Mouse (Mus musculus): Measurements from ENCODE around the gene Ace. TPM values are rescaled to one million over a fixed set of nuclear protein-coding genes. Genes with fewer than 3 reads are reported as not detected.
A peak's percentile ranks its signal among the peaks of the same experiment; 100 is the strongest.
"Not testable (repeated sequence)": the region's sequence is repeated elsewhere in the genome, so short reads cannot be mapped to it uniquely, and the experiment has no call there.

Gene Ace
- polyA plus RNA-seq, 1 experiment from 2014 or later, result 3.6 TPM

DNA sequence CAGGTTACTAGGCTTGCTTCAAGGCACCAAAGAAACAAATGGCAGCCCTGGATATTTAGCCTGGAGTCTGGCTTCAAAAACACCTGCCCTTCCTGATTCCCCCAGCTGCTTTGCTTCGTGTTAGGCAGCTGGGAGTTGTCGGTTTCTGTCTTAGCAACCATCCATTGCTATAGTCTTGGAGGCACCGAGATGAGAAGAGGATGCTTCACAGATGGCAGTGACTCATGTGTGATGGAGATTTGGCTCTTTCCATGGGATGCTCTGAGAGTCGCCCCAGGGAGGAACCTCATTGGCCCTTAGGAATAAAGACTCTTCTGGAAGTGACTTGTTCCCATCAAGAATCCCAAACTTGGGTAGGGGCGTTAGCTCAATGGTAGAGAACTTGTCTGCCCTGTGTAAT lies 48.7 kb downstream of the Ace start:
- Histone ChIP-seq H3K9me3 (ENCODE audit: control insufficient read depth, low read length) (no peaks in the 10 kb centered on the region), H3K36me3 (ENCODE audit: control insufficient read depth, insufficient read depth, low read length) (no peaks in the 10 kb centered on the region), H3K27me3 (ENCODE audit: control insufficient read depth, insufficient read depth, low read length) (no peaks in the 10 kb centered on the region), H3K4me3 (replicated peaks; ENCODE audit: low read depth, low read length) (no peak overlapping the region), H3K9ac (replicated peaks; ENCODE audit: low read length) (no peak overlapping the region), H3K27ac (replicated peaks; ENCODE audit: low read depth, low read length) (no peak overlapping the region), H3K4me2 (ENCODE audit: low read length) (no peak overlapping the region), H3K4me1 (ENCODE audit: control insufficient read depth, insufficient read depth, low read length) (0 out of 2 replicates have a peak, but pooled peaks cover 6% of the 10 kb centered on the region)
- ATAC-seq (ENCODE audit: low FRiP score, low TSS enrichment), result no peak
- DNase-seq, result no peak
- 83% methylated on average over 5 of the region's 5 CpGs for WGBS

- peak; percentile 82 for DNase-seq
- peak overlapping the region; percentile 66 for H3K27ac ChIP-seq (replicated peaks; ENCODE audit: low read depth, low read length)
- peak overlapping the region; percentile 76 for H3K4me2 ChIP-seq (ENCODE audit: low read length)
- whole genome bisulfite sequencing, result under 1% methylated on average over 50 of the region's 50 CpGs
- no peak for ATAC-seq (ENCODE audit: low FRiP score, low TSS enrichment)
- H3K4me3 ChIP-seq (replicated peaks; ENCODE audit: low read depth, low read length), result peak overlapping the region; percentile 44
- H3K36me3 ChIP-seq (ENCODE audit: control insufficient read depth, insufficient read depth, low read length), result no peaks in the 10 kb centered on the region
- peak overlapping the region; percentile 64 for H3K9ac ChIP-seq (replicated peaks; ENCODE audit: low read length)
- no peaks in the 10 kb centered on the region for H3K9me3 ChIP-seq (ENCODE audit: control insufficient read depth, low read length)
- 0 out of 2 replicates have a peak, but pooled peaks cover 3% of the 10 kb centered on the region for H3K4me1 ChIP-seq (ENCODE audit: control insufficient read depth, insufficient read depth, low read length)
- no peaks in the 10 kb centered on the region for H3K27me3 ChIP-seq (ENCODE audit: control insufficient read depth, insufficient read depth, low read length)
These were observed 52.5 kb downstream of the Ace start for GRCm38 (mm10) chr11:106020051-106020763.

DNA sequence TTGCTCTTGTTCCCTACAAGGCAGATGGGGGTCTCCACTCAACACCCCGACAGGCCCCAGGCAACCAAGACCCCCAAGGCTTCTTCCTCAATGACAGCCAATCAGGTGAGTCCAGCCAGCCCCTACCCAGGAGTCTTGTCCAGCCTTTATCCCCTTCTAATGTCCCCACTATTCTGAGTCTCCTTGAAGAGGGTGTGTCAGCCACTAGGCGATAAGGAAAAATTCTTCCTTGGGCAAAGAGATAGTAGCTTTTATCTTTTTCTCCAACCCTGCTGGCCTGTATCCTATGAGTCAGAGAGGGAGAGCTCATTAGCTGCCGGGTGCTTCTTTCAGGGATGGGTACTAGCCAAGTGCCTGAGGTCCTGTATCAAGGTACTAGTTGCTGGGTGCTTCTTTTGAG lies 58.0 kb downstream of the Ace start:
- WGBS, result 91% methylated on average over 3 of the region's 3 CpGs
- ATAC-seq (ENCODE audit: low FRiP score, low TSS enrichment) (no peak), DNase-seq (no peak)
- Histone ChIP-seq H3K36me3 (ENCODE audit: control insufficient read depth, insufficient read depth, low read length) (no peaks in the 10 kb centered on the region), H3K9ac (replicated peaks; ENCODE audit: low read length) (no peak overlapping the region), H3K4me2 (ENCODE audit: low read length) (no peak overlapping the region), H3K9me3 (ENCODE audit: control insufficient read depth, low read length) (no peaks in the 10 kb centered on the region), H3K27me3 (ENCODE audit: control insufficient read depth, insufficient read depth, low read length) (no peaks in the 10 kb centered on the region), H3K27ac (replicated peaks; ENCODE audit: low read depth, low read length) (no peak overlapping the region), H3K4me3 (replicated peaks; ENCODE audit: low read depth, low read length) (no peak overlapping the region), H3K4me1 (ENCODE audit: control insufficient read depth, insufficient read depth, low read length) (no peaks in the 10 kb centered on the region)

GRCm38 (mm10) chr11:106026465-106027151 lies 58.9 kb downstream of the Ace start:
- ATAC-seq (ENCODE audit: low FRiP score, low TSS enrichment), result no peak
- no peaks in the 10 kb centered on the region for H3K27me3 ChIP-seq (ENCODE audit: control insufficient read depth, insufficient read depth, low read length)
- H3K4me2 ChIP-seq (ENCODE audit: low read length), result no peak overlapping the region
- DNase-seq, result peak; percentile 68
- no peaks in the 10 kb centered on the region for H3K4me1 ChIP-seq (ENCODE audit: control insufficient read depth, insufficient read depth, low read length)
- no peak overlapping the region for H3K4me3 ChIP-seq (replicated peaks; ENCODE audit: low read depth, low read length)
- H3K9me3 ChIP-seq (ENCODE audit: control insufficient read depth, low read length), result no peaks in the 10 kb centered on the region
- 41% methylated on average over 11 of the region's 11 CpGs for WGBS
- H3K36me3 ChIP-seq (ENCODE audit: control insufficient read depth, insufficient read depth, low read length), result no peaks in the 10 kb centered on the region
- H3K27ac ChIP-seq (replicated peaks; ENCODE audit: low read depth, low read length), result no peak overlapping the region
- no peak overlapping the region for H3K9ac ChIP-seq (replicated peaks; ENCODE audit: low read length)

DNA sequence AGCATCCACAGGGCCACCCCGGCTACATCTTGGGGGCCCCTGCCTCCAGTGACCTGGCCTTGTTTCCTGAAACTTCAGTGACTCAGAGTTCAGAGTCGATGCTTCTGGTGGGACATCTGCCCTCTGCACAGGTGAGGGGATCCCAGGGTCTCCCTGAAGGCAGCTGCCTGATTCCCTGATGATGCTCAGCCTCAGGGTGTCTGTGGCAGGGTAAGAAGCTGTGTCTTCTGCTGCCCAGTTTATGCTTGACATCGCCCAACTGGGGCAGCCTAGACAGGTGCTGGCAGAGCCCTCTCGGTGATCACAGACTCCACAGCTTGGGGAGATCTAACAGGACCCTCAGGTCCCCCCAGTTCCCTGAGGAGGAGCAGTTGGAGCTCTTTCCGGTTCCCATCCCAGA lies 59.9 kb downstream of the Ace start:
- no peak for ATAC-seq (ENCODE audit: low FRiP score, low TSS enrichment)
- Histone ChIP-seq H3K9ac (replicated peaks; ENCODE audit: low read length) (no peak overlapping the region), H3K36me3 (ENCODE audit: control insufficient read depth, insufficient read depth, low read length) (no peaks in the 10 kb centered on the region), H3K4me2 (ENCODE audit: low read length) (no peak overlapping the region), H3K4me1 (ENCODE audit: control insufficient read depth, insufficient read depth, low read length) (no peaks in the 10 kb centered on the region), H3K4me3 (replicated peaks; ENCODE audit: low read depth, low read length) (no peak overlapping the region), H3K27ac (replicated peaks; ENCODE audit: low read depth, low read length) (no peak overlapping the region), H3K27me3 (ENCODE audit: control insufficient read depth, insufficient read depth, low read length) (no peaks in the 10 kb centered on the region), H3K9me3 (ENCODE audit: control insufficient read depth, low read length) (no peaks in the 10 kb centered on the region)
- WGBS, result 93% methylated on average over 5 of the region's 5 CpGs
- no peak for DNase-seq

DNA sequence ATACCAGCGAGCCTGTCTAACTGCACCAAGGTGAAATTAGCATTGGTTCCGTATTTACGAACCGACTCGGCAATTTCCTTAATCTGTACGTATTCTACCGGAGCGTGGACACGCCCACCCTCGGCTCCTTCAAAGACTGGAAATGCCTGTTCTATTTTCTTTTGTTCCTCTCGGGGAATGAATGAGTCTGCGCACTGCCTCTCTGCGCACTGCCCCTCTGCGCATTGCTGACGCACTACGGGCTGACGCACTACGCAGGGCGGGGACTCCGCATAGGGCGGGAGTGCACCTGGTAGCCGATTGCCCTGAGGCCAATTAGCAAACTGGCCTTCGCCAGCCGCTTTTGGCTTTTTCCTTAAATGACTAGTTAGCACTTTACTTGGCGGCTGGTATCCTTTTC lies 64.3 kb downstream of the Ace start:
- not testable (repeated sequence) for H3K36me3 ChIP-seq (ENCODE audit: control insufficient read depth, insufficient read depth, low read length); H3K4me1 ChIP-seq (ENCODE audit: control insufficient read depth, insufficient read depth, low read length); H3K27me3 ChIP-seq (ENCODE audit: control insufficient read depth, insufficient read depth, low read length); H3K4me2 ChIP-seq (ENCODE audit: low read length); DNase-seq; H3K9me3 ChIP-seq (ENCODE audit: control insufficient read depth, low read length); H3K9ac ChIP-seq (replicated peaks; ENCODE audit: low read length); ATAC-seq (ENCODE audit: low FRiP score, low TSS enrichment)
- H3K4me3 ChIP-seq (replicated peaks; ENCODE audit: low read depth, low read length), result peak overlapping the region; percentile 28
- peak overlapping the region; percentile 75 for H3K27ac ChIP-seq (replicated peaks; ENCODE audit: low read depth, low read length)
- WGBS, result 48% methylated on average over 6 of the region's 25 CpGs

DNA sequence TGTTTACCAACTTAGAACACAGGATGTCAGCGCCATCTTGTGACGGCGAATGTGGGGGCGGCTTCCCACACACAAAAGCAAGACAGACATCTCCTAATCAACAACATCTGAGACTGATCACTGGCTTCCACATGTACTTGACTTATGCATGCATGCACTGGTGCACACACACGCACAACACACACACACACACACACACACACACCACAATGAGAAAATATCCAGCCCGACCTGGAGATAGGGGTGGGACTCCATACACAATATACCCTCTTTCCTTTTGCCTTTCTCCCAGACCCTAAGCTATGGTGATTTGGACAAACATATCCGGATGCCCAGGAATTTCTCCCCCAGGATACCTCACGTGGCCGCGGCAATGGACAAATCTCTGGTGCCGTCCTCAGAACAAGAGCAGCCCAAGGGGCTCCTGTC lies 65.8 kb downstream of the Ace start:
- Histone ChIP-seq H3K27ac (replicated peaks; ENCODE audit: low read depth, low read length) (peak overlapping the region; percentile 74; the same call in 1 of the 2 replicates), H3K27me3 (ENCODE audit: control insufficient read depth, insufficient read depth, low read length) (no peaks in the 10 kb centered on the region), H3K4me1 (ENCODE audit: control insufficient read depth, insufficient read depth, low read length) (peaks cover 19% of the 10 kb centered on the region; the same call in 1 of the 2 replicates), H3K4me2 (ENCODE audit: low read length) (peak overlapping the region; percentile 43), H3K9me3 (ENCODE audit: control insufficient read depth, low read length) (no peaks in the 10 kb centered on the region), H3K9ac (replicated peaks; ENCODE audit: low read length) (no peak overlapping the region; the same call in 1 of the 2 replicates), H3K36me3 (ENCODE audit: control insufficient read depth, insufficient read depth, low read length) (no peaks in the 10 kb centered on the region), H3K4me3 (replicated peaks; ENCODE audit: low read depth, low read length) (0 out of 2 replicates have a peak overlapping the region, but pooled peaks have one; percentile 15)
- ATAC-seq (ENCODE audit: low FRiP score, low TSS enrichment), result no peak
- WGBS, result 31% methylated on average over 11 of the region's 11 CpGs
- DNase-seq, result peak; percentile 47

- H3K4me2 ChIP-seq (ENCODE audit: low read length), result no peak overlapping the region
- ATAC-seq (ENCODE audit: low FRiP score, low TSS enrichment) (no peak), DNase-seq (no peak)
- no peak overlapping the region for H3K9ac ChIP-seq (replicated peaks; ENCODE audit: low read length)
- no peak overlapping the region for H3K27ac ChIP-seq (replicated peaks; ENCODE audit: low read depth, low read length)
- peaks cover 24% of the 10 kb centered on the region; the same call in 1 of the 2 replicates for H3K4me1 ChIP-seq (ENCODE audit: control insufficient read depth, insufficient read depth, low read length)
- H3K36me3 ChIP-seq (ENCODE audit: control insufficient read depth, insufficient read depth, low read length), result no peaks in the 10 kb centered on the region
- H3K27me3 ChIP-seq (ENCODE audit: control insufficient read depth, insufficient read depth, low read length), result no peaks in the 10 kb centered on the region
- no peak overlapping the region for H3K4me3 ChIP-seq (replicated peaks; ENCODE audit: low read depth, low read length)
- WGBS, result 88% methylated on average over 9 of the region's 9 CpGs
- no peaks in the 10 kb centered on the region for H3K9me3 ChIP-seq (ENCODE audit: control insufficient read depth, low read length)
These were observed 67.2 kb downstream of the Ace start for GRCm38 (mm10) chr11:106034986-106035385.

Data from midbrain, embryonic 14.5 days (tissue).